Mouse (Mus musculus): ENCODE results near the gene Cd59b.

GRCm38 (mm10) chr2:104059786-104060185, 9.9 kb upstream of the Cd59b start:
- TF ChIP-seq POLR2AphosphoS2 (IDR thresholded peaks at IDR 0.05; ENCODE audit: low read length) (no peak), EP300 (IDR thresholded peaks at IDR 0.05; ENCODE audit: low read depth in 1 of 2, low read length in 2 of 2) (no peak), CTCF (IDR thresholded peaks at IDR 0.05 in 2 of 3, conservative IDR thresholded peaks at IDR 0.05 in 1 of 3; ENCODE audit: control insufficient read depth in 1 of 3, insufficient read depth in 1 of 3, low read depth in 2 of 3, low read length in 3 of 3, poor library complexity in 1 of 3, severe bottlenecking in 1 of 3) (no peak), ELF1 (IDR thresholded peaks at IDR 0.05; ENCODE audit: low read depth, low read length) (no peak), POLR2AphosphoS5 (IDR thresholded peaks at IDR 0.05; ENCODE audit: borderline replicate concordance, low read depth, low read length) (no peak), ZMIZ1 (IDR thresholded peaks at IDR 0.05; ENCODE audit: low read depth, low read length) (no peak), ZC3H11A (IDR thresholded peaks at IDR 0.05; ENCODE audit: low read depth, low read length) (no peak), MAZ (IDR thresholded peaks at IDR 0.05; ENCODE audit: low read depth, low read length) (no peak), ETS1 (IDR thresholded peaks at IDR 0.05; ENCODE audit: low read depth, low read length) (no peak), JUND (IDR thresholded peaks at IDR 0.05; ENCODE audit: low read depth, low read length) (no peak), KAT2A (conservative IDR thresholded peaks at IDR 0.05; ENCODE audit: low read depth, low read length) (no peak), USF1 (IDR thresholded peaks at IDR 0.05; ENCODE audit: low read depth, low read length) (no peak)

Data from MEL (cell line).